Mouse (Mus musculus) ES-Bruce4 (cell line): Measurements from ENCODE around the gene Aff3. TPM values are rescaled to one million over a fixed set of nuclear protein-coding genes. Genes with fewer than 3 reads are reported as not detected.

Experiments used
- H3K27ac ChIP-seq: 2 replicates; pipeline ENCODE4 v1.5.1; 2012; ENCODE audit warnings: low read length, inconsistent platforms; ENCODE audit not compliant: insufficient read depth
- H3K27me3 ChIP-seq: 2 replicates; pipeline ENCODE4 v1.6.1; 2012; ENCODE audit warnings: mild to moderate bottlenecking, low read length, inconsistent platforms; ENCODE audit not compliant: control insufficient read depth, poor library complexity, insufficient read depth, severe bottlenecking
- H3K36me3 ChIP-seq: 2 replicates; pipeline ENCODE4 v1.6.1; 2012; ENCODE audit warnings: inconsistent platforms, mild to moderate bottlenecking, low read length, moderate library complexity; ENCODE audit not compliant: control insufficient read depth, poor library complexity, insufficient read depth, severe bottlenecking
- H3K4me1 ChIP-seq: one replicate; pipeline ENCODE4 v1.8.1; 2011; ENCODE audit warnings: low read length; ENCODE audit not compliant: control insufficient read depth, insufficient read depth
- H3K4me3 ChIP-seq: 2 replicates; pipeline ENCODE4 v1.5.1; 2011; ENCODE audit warnings: low read depth, mild to moderate bottlenecking, low read length
- H3K9ac ChIP-seq: 2 replicates; pipeline ENCODE4 v1.6.1; 2012; ENCODE audit warnings: low read depth, mild to moderate bottlenecking, inconsistent platforms; ENCODE audit not compliant: poor library complexity, severe bottlenecking
- H3K9me3 ChIP-seq: replicated peaks from 2 replicates; pipeline ENCODE4 v1.6.1; 2012; ENCODE audit warnings: mild to moderate bottlenecking, low read length, inconsistent platforms; ENCODE audit not compliant: control insufficient read depth, poor library complexity, insufficient read depth, severe bottlenecking
- CTCF ChIP-seq: IDR thresholded peaks from one replicate; pipeline ENCODE4 v1.8.1; 2011; ENCODE audit warnings: low read depth, low read length
- EP300 ChIP-seq: IDR thresholded peaks from 2 replicates; pipeline ENCODE4 v1.6.1; 2011; ENCODE audit warnings: low read depth, low read length; ENCODE audit not compliant: insufficient read depth
- POLR2A ChIP-seq: IDR thresholded peaks from one replicate; pipeline ENCODE4 v1.8.1; 2011; ENCODE audit warnings: low read length; ENCODE audit not compliant: insufficient read depth
- polyA plus RNA-seq: library from polyadenylated mRNA; stranded (reverse); fragments of >200 nt; gene quantifications from 2 replicates; pipeline ENCODE4 v1.2.4, GENCODE M21; 2011; ENCODE audit warnings: low read depth; ENCODE audit not compliant: missing spikeins, insufficient read depth, insufficient read length

The Aff3 gene
- polyA plus RNA-seq, 1 experiment = 9.2 TPM

DNA sequence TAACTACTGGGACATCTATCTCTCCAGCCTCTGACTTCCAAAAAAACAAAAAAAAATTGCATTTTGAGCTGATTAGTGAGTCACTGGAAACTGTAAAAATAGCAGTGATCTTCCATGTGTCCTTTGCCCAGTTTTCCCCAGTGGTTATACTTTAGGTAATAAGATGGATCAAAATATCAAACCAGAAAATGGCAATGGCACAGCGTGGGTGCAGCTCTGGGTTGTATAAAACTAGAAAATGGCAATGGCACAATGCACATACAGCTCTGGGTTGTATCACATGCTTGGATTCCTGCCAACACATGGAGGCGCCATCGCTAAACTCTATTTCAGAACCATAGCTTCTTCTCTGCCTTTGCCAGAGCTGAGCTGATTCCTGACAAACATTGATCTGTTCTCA lies 439.6 kb downstream of the Aff3 start:
- Histone ChIP-seq H3K36me3 (no peaks in the 10 kb centered on the region), H3K9me3 (peaks cover 4% of the 10 kb centered on the region), H3K27me3 (no peaks in the 10 kb centered on the region), H3K4me3 (no peak overlapping the region), H3K27ac (no peak overlapping the region), H3K9ac (no peak overlapping the region), H3K4me1 (no peaks in the 10 kb centered on the region)
- no peak for TF ChIP-seq POLR2A
- no peak for TF ChIP-seq CTCF
- no peak for TF ChIP-seq EP300

DNA sequence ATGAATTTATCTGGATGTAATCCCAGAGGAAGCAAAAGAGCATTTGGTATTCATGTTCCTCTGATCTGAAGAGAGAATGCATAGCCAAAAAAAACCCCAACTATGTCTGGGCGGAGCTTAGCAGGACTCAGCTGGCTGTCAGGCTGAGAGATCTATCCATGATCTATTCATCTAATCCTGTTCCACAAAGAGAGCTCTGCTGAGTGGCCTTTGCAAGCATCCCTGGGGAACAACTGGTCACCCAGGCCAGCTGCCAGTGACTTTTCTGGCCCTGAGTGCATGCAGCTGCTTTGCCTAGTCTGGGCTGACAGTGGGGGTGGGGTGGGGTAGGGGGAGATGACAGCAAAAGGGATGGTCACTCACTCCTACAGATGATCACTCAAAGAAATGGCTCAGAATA lies 442.6 kb downstream of the Aff3 start:
- Histone ChIP-seq H3K27ac (no peak overlapping the region), H3K27me3 (no peaks in the 10 kb centered on the region), H3K4me1 (no peaks in the 10 kb centered on the region), H3K9me3 (peaks cover 4% of the 10 kb centered on the region), H3K36me3 (no peaks in the 10 kb centered on the region), H3K4me3 (no peak overlapping the region), H3K9ac (no peak overlapping the region)
- TF ChIP-seq POLR2A = no peak
- no peak for TF ChIP-seq EP300
- TF ChIP-seq CTCF = no peak

DNA sequence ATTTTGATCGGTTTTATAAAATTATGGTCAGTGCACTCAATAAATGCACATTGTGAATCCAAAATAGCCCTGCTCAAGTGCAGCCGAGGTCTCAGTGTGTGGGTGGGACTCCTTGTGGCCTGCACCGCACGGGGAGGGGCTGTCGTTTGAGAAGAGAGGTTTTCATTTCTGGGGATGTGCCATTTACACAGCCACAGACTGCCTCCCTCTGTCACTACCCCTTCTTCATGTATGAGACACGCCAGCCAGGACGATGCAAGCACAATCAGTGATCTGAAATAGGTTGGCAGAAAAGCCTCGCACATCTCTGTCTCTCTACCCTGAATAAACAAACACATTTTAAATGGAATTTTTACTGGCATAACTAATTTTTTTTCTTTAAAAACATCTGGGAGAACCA lies 443.3 kb downstream of the Aff3 start:
- Histone ChIP-seq H3K9me3 (peaks cover 4% of the 10 kb centered on the region), H3K27me3 (no peaks in the 10 kb centered on the region), H3K27ac (no peak overlapping the region), H3K4me1 (no peaks in the 10 kb centered on the region), H3K36me3 (no peaks in the 10 kb centered on the region), H3K9ac (no peak overlapping the region), H3K4me3 (no peak overlapping the region)
- no peak for TF ChIP-seq EP300
- no peak for TF ChIP-seq CTCF
- no peak for TF ChIP-seq POLR2A

DNA sequence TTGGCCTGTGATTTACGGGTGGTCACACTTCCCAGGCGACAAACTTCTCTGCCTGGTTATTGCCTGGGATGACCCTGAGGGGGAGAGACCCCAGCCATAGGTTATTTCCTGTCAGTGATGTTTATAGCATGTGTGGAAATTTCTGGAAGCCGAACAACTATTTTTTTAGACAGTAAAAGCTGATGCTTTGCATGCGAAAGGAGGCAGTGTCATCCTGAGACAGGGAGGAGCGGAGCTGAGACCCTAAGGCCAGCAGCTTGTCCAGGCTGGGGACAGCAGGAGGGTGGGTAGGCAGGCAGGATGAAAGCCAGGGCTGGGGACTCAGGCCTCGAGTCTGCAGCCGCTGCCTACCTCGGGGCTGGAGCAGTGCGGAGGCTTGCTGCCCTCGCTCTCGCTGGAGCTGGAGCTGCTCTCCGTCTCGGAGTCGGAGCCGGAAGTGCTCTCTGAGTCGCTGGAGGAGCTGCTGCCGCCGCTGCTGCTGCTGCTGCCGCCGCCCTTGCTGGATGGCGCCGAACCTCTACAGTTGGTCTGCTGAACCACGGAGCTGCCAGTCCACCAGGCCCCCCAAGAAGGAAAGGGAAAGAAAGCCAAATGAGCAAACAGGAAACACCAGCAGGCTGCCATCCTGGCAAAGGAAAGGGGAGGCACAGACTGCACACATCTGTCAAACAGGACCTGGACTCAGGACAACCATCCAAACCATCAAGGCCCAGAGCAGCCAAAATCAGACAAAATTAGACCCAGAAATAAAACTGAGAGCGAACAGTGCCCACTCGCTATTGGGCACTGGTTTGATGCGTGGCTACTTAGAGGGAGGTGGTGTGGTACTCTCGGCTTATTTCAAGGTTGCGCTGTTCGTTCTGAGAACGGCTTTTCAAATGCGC lies 446.6 kb downstream of the Aff3 start:
- H3K4me3 ChIP-seq = no peak overlapping the region
- TF ChIP-seq CTCF (no peak), POLR2A (no peak), EP300 (no peak)
- H3K27ac ChIP-seq = no peak overlapping the region

DNA sequence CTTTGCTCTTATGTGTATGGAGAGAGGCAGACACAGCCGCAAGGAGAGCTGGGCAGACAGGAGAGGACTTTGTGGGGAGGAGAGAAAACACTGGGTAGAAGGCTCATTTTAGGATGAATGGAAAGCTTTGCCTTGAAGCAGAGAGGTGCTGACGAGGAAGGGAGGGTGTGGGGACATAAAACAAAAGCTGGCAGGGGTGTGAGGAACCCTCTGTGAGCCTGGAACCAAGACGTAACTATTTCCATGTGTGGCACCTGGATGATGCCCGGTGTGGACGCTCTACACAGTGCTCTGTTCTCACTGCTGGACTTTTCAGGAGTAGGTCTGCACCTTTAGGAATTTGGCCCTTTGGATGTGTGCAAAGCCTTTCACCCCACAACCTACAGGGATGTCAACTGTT lies 447.7 kb downstream of the Aff3 start:
- no peak overlapping the region for H3K9ac ChIP-seq
- no peaks in the 10 kb centered on the region for H3K36me3 ChIP-seq
- H3K4me1 ChIP-seq = no peaks in the 10 kb centered on the region
- no peaks in the 10 kb centered on the region for H3K27me3 ChIP-seq
- no peak overlapping the region for H3K27ac ChIP-seq
- H3K9me3 ChIP-seq = no peaks in the 10 kb centered on the region
- H3K4me3 ChIP-seq = no peak overlapping the region
- TF ChIP-seq POLR2A (no peak), CTCF (no peak), EP300 (no peak)

More for the DNA sequence above, 446.6 kb downstream of the Aff3 start:
- H3K36me3 ChIP-seq = no peaks in the 10 kb centered on the region
- no peaks in the 10 kb centered on the region for H3K27me3 ChIP-seq
- no peaks in the 10 kb centered on the region for H3K9me3 ChIP-seq
- no peak overlapping the region for H3K9ac ChIP-seq
- no peaks in the 10 kb centered on the region for H3K4me1 ChIP-seq

DNA sequence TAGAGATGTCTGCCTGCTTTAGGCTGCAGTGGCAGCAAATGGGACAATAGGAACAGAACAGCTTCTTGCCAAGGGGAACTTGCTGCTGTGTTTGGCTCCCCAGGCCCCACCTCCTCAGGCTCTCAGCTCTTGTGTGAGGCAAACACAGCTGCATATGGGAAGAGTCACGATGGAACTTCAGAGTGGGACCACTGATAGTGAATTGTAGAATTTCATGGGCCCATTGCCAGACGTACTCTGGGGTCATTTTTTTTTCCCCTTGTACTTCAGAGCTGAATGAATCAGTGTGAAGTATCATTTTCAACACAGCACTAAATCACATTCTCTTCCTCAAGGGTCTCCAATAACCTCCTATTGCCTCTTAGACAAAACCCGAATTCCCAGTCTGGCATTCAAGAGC lies 451.4 kb downstream of the Aff3 start:
- Histone ChIP-seq H3K4me1 (no peaks in the 10 kb centered on the region), H3K27ac (no peak overlapping the region), H3K36me3 (no peaks in the 10 kb centered on the region), H3K4me3 (no peak overlapping the region), H3K9me3 (no peaks in the 10 kb centered on the region), H3K9ac (no peak overlapping the region), H3K27me3 (no peaks in the 10 kb centered on the region)
- TF ChIP-seq EP300 = no peak
- no peak for TF ChIP-seq POLR2A
- TF ChIP-seq CTCF = no peak
